Mouse (Mus musculus): ENCODE results near the gene Cygb.
"Not testable (repeated sequence)": the region's sequence is repeated elsewhere in the genome, so short reads cannot be mapped to it uniquely, and the experiment has no call there.

The Cygb gene

DNA sequence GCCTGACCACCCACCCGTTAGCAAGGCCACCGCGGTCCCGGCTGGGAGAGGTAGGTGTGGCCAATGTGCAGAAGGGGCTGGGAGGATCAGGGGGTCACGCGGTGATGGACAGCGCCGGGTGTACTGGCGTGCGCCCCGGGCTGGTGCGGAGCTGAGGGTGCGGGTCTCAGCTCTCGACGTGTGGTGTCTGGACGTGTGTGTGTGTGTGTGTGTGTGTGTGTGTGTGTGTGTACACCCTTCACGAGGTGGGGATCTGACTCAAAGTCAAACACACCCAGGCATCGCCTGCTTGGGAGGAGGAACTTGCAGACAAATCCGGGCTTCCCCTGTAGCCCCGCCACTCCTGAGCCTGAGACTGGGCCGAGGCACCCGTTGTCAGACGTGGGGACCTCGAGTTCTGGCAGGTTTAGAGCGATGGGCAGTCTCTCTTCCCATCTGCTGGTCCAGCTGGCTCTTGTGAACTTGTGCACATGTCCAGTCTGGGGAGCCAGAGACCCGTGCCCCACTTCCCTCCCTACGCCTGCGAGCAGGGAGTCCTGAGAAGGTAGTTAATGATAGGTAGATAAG lies at the start of gene Cygb:
TSS of gene Cygb (minus strand) at position 59 of the 567 bp plus-strand sequence.
- DNase-seq: peak; percentile 80 to 81

DNA sequence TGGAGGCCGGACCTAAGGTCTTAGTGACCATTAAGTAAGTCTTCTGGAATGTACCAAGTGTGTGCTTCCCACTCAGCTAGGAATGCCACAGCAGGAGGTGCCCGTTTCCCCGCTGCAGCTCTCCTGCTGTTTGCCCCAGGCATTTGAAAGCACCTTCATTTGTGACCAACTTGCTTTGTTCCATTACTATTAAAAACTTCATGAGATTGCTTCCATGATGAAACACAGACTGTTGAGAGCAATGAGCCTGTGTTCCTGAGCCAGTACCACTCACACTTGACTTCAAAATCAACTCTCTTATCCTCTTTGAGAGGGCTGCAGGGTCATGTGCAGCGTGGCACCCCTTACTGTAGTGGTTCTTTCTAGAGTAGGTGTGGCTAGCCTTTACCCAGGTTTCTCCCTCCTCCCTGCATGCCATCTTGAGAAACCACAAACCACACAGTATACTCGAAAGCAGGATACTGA lies 47.3 kb upstream of the Cygb start:
- DNase-seq: no peak

GRCm38 (mm10) chr11:116697521-116697920 lies 43.4 kb upstream of the Cygb start:
- DNase-seq: no peak

- DNase-seq: no peak
Measured at GRCm38 (mm10) chr11:116696426-116696825, 42.3 kb upstream of the Cygb start.

DNA sequence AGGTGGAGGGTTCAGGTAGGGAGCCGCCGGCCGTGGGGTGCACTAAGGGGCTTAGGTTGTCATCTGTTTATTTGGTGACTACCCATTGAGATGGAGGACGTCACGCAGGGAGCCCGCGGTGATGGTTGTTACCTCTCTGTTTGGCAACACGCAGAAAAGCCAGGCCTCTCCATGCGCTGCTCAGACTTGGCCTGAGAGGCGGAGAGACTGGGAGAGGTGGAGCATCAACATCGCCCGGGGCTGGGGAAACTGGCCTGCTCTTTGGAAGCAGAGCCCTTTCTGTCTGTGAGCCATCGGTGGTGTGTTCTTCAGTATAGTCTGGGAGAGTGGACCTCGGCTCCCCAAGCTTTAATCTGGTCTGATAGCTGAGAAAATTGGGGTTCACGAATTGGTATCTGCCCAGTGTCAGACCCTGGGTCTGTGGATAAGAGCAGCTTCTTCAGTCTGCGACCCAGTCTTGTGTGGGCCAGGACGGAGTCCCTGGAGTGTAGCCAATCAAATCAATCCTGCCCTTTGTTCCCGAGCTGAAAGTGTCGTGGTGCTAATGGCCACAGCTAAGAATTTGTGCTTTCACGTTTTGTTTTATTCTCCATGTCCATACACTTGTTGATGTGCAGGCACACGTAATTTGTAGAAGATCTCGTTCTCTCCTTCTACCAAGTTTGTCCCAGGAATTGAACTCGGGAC lies 41.2 kb upstream of the Cygb start:
- DNase-seq: no peak

DNA sequence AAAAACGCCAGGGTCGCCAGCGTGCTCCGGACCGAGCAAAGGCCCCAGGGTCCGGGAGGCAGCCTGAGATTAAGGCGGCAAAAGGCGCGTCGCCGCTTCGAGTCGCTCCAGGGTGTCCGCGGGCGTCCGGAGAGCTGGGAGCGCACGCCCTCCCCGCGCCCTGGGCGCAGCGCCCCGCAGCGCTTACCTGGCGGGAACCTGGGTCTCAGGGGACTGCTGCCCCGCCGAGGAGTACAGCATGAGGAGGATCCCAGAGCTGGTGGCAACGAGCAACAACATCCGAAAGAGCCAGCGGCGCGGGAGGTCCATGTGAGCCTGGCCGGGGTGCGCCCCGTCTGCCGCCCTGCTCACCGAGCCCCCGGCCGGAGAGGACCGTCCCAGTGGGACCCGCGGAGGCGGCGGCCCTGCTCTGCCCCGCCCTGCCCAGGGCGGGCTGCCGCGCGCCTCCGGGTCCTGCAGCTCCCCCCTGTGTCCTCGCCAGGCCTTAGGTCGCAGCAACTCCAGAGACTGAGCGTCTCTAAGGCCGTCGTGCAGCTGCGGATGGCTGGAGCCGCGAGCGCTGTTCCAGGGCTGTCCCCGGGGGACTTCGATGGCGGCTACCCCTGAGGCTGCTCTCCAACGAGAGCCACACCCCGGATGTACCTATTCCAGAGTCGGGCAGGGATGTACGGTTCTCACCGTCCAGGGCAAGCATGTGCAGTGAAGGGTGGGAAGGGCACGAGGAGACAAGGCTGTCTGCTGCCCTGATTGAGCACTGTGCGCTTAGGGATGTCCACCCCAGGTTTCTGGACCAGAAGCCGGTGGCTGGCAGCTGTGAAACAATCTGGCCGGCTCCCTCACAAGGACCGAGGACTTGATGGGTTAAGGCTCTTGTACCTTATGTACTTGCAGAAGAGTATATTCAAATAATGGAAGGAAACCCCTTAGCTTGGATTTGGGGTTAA lies 40.4 kb upstream of the Cygb start:
- DNase-seq: no peak

GRCm38 (mm10) chr11:116693899-116694249 lies 39.8 kb upstream of the Cygb start:
- no peak for DNase-seq

DNA sequence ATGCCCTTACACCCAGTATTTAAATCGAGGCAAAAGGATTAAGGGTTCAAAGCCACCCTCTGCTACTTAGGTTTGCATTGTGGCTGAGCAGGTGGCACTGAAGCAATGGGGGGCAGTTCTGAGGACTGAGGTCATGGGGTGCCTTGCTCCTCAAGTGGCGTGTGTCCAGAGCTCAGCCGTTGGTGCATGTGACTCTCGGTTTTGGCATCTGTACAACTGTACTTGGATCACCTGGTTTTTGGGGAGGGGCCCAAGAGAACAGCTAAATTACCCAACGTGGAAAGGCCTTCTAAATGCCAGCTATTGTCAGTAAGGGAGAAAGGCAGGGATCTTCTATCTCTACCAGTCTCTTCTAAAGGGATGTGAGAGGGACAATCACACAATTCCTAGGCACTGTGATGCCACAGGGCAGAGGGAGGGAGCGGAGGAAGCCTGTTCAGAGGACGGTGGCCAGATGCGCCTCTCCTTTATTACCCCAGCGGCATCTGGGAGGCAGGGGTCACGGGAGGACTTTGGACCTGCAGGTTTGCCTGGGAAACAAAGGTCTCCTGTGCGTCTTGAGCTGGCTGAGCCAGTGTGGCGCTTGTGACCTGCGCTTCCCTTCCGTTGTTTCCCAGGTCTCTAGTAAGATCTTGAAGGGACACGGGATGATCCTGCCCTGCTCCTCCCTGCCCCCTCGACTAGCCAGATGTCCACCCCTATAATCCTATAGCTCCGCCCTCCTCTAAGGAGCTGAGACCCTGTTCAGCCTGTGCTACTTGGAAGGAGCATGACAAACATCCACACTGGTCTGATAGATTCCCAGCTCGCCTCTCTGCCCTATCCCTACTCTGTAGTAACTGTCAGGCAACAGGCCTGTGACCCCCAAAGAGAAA lies 36.8 kb upstream of the Cygb start:
- no peak for DNase-seq

- DNase-seq: no peak
Measured at GRCm38 (mm10) chr11:116689622-116690021, 35.5 kb upstream of the Cygb start.

GRCm38 (mm10) chr11:116687897-116688296 lies 33.8 kb upstream of the Cygb start:
- no peak for DNase-seq

- no peak for DNase-seq
Measured at GRCm38 (mm10) chr11:116685729-116686128, 31.6 kb upstream of the Cygb start.

GRCm38 (mm10) chr11:116683777-116684176 lies 29.7 kb upstream of the Cygb start:
- DNase-seq: no peak

- DNase-seq: no peak
Measured at GRCm38 (mm10) chr11:116682501-116683144, 28.5 kb upstream of the Cygb start.

DNA sequence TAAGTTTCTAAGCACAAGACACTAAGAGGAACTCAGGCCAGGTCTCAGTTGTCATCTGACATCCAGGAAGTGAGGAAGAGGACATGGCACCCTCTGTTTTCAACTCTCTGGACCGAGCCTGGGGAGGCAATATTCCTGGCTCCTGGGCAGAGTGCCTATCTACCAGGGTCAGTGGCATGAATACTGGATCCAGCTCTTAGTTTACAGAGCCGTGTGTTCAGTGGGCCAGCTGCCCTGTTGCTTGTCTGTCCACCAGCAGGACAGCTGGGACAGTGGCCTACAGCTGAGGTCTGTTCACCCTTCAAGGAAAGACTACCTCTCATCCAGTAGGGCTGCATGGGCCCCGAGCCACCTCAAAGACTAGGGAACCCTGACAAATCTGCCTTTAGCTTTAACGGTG lies 27.0 kb upstream of the Cygb start:
- DNase-seq: no peak

DNA sequence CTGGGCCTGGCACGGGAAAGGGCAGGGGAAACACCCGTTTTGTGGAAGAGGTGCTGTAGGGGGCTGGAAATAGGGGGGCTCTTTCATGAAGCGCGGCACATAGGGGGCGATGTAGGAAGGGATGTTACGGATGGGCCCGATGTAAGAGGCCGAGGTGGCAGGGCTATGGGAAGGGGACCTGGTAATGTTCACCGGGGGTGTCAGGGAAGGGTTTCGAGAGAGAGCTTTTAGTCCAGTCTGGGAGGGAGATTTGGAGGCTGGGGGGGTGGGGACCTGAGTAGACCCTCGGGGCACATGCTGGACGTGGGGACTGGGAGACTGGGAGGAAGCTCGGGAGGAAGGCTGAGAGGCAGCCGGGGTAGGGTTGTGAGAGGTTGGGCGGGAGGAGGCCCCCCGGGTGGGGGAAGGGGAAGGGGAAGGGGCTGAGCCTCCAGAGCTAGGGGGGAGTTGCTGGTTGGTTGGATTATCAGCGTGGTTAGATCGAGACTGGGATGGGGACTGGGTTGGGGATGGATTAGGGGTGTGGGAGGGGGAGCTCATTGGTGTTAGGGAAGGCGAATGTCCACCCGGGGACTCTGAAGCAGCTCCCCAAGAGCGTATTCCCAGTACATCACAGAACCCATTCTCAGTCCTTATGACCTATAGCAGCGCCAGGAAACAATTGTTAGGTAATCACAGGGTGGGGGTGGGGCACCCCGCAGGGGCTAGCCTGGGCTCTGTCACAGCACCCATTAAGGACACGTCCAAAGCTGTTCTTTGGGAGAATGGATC lies 26.4 kb upstream of the Cygb start:
- no peak for DNase-seq

GRCm38 (mm10) chr11:116679148-116679547 lies 25.0 kb upstream of the Cygb start:
- DNase-seq: no peak

GRCm38 (mm10) chr11:116677711-116678441 lies 23.8 kb upstream of the Cygb start:
- DNase-seq: no peak

DNA sequence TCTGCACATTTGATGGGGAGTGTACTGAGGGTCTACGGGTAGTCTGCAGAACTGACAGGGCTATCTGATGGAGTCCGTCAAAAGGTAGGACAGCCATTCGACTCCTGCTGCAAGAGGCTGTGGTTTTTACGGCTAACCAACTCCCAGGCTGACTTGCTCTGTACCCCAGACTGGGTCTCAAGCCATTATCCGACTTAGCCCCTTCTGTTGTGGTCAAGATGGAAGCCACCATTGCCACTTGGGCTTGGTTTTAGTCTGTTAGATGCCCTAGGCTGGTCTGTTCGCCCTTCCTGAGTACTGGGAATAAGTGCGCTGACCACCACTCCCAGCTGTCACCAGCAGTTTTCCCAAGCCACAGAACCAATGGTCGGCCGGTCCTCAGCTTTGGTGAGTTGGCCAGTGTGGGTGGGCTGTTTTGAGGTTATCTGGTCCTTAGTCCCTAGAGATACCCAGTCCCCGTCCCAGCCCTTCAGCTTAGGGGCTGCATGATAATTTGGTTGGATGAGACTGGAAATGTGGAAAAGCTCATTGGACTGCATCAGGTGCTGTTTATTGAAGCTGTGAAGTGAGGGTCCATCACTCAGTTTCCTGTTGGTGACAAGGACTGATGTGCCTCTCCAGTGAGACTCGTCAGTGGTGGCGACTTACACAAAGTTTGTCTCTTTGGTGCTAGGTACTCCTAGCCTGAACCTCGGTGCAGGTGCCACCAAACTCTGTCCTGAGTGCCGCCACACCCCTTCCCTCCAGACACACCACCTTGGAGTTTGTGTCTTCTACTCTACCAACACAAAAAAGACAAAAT lies 22.3 kb upstream of the Cygb start:
- no peak for DNase-seq

GRCm38 (mm10) chr11:116675429-116675828 lies 21.3 kb upstream of the Cygb start:
- not testable (repeated sequence) for DNase-seq
